Mouse (Mus musculus) embryonic fibroblast, embryonic 13.5 days (primary cell): ENCODE measurements at regions not wholly inside any gene's neighbourhood (a gene's known extent, or its start where the extent isn't known, plus 50 kb on each side); places are given as distances from the start of the nearest gene placed in this dataset.

Experiments used
- CTCF ChIP-seq: IDR thresholded peaks from 2 replicates; pipeline ENCODE4 v1.5.1; 2011; ENCODE audit warnings: mild to moderate bottlenecking, control low read depth, low read length, moderate library complexity, borderline replicate concordance; ENCODE audit not compliant: insufficient read depth
- POLR2A ChIP-seq: IDR thresholded peaks from 2 replicates; pipeline ENCODE4 v1.6.1; 2011; ENCODE audit warnings: low read depth, mild to moderate bottlenecking, control low read depth, low read length, moderate library complexity

GRCm38 (mm10) chr12:96594845-96595244, 902.8 kb downstream of the Flrt2 start:
- TF ChIP-seq CTCF (no peak), POLR2A (no peak)
